Mouse (Mus musculus): Measurements from ENCODE around the gene Larp6. TPM values are rescaled to one million over a fixed set of nuclear protein-coding genes. Genes with fewer than 3 reads are reported as not detected.

Gene Larp6
- polyA plus RNA-seq, 2 experiments, result 3.8 to 4.3 TPM

DNA sequence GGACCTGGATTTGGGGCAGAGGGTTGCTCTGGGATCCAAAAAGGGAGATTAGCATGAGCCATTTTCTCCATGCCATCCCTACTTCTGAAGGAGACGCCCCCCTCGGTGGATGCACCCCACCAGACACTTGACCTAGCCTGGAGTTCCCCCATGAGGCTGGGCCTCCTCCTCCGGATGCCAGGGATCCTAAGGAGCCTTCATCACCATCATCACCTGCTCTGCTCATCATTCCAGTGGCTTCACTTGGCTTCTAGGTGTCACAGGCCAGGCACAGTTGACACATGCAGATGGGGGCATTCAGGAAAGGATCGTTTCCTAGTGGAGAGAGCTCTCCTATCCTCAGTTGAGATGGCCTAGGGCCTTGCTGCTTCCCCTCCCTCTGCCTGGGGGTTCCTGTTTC, 827 bp downstream of the Larp6 start:
- WGBS, result 22% methylated on average over 4 of the region's 4 CpGs
- Histone ChIP-seq H3K4me3 (replicated peaks; ENCODE audit: low read length) (peak overlapping the region; percentile 64), H3K27me3 (ENCODE audit: control insufficient read depth, insufficient read depth, low read length) (no peaks in the 10 kb centered on the region), H3K9me3 (ENCODE audit: control insufficient read depth, low read length) (no peaks in the 10 kb centered on the region), H3K9ac (ENCODE audit: low read depth, low read length, severe bottlenecking) (peak overlapping the region; percentile 87), H3K4me1 (ENCODE audit: control insufficient read depth, insufficient read depth, low read length) (peaks cover 7% of the 10 kb centered on the region; the same call in 1 of the 2 replicates), H3K4me2 (replicated peaks; ENCODE audit: low read depth, low read length, severe bottlenecking) (peak overlapping the region; percentile 91), H3K36me3 (ENCODE audit: control insufficient read depth, insufficient read depth, low read length) (no peaks in the 10 kb centered on the region), H3K27ac (replicated peaks; ENCODE audit: low read depth, low read length) (no peak overlapping the region)
- ATAC-seq (ENCODE audit: low FRiP score, low read depth) (no peak), DNase-seq (ENCODE audit: low spot score) (no peak)
- no peak for TF ChIP-seq POLR2A (IDR thresholded peaks at IDR 0.05; ENCODE audit: borderline replicate concordance, extremely low read depth, insufficient read depth, insufficient read length)

DNA sequence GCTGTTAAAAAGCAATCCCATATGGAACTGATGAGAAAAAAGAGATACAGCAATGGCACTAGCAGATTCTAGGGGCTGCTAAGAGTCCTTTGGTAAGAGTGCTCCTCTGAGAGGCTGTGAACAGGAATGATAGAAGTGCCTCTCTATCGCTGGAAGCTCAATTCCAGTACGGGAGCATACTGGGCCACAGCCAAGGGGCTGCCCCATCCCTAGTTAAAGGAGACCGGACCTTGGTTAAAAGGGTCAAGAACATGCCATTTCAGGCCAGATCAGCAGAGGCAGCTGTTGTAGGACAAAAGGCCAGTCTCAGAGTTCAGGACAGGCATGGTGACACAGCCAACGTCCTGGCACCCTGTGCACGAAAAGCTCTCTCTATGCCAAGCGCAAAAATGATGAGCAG, 1.4 kb downstream of the Larp6 start:
- DNase-seq (ENCODE audit: low spot score), result no peak

DNA sequence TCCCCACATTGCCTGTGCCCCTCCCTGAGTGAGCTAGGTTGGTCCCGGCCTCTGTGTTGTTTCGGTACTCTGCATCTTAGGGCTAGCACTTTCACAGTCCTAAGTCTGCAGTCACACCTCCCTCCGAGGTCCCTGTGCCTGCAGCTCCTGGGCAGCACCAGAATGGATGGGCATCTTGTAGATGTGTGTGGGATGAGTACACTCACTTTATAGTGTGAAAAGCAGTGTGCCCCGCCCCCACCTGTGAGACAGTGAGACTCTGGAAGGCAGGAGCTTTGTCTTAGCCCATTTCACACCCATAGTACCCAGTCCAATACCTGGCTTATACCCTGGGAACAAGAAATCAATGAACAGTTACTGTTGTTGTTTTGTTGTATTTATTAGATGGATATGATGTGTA, 2.5 kb downstream of the Larp6 start:
- Histone ChIP-seq H3K36me3 (ENCODE audit: control insufficient read depth, insufficient read depth, low read length) (no peaks in the 10 kb centered on the region), H3K4me1 (ENCODE audit: control insufficient read depth, insufficient read depth, low read length) (peaks cover 7% of the 10 kb centered on the region; the same call in 1 of the 2 replicates), H3K9ac (ENCODE audit: low read depth, low read length, severe bottlenecking) (no peak overlapping the region), H3K4me2 (replicated peaks; ENCODE audit: low read depth, low read length, severe bottlenecking) (no peak overlapping the region), H3K9me3 (ENCODE audit: control insufficient read depth, low read length) (no peaks in the 10 kb centered on the region), H3K27ac (replicated peaks; ENCODE audit: low read depth, low read length) (no peak overlapping the region), H3K4me3 (replicated peaks; ENCODE audit: low read length) (no peak overlapping the region), H3K27me3 (ENCODE audit: control insufficient read depth, insufficient read depth, low read length) (no peaks in the 10 kb centered on the region)
- no peak for TF ChIP-seq POLR2A (IDR thresholded peaks at IDR 0.05; ENCODE audit: borderline replicate concordance, extremely low read depth, insufficient read depth, insufficient read length)
- ATAC-seq (ENCODE audit: low FRiP score, low read depth), result no peak
- no peak for DNase-seq (ENCODE audit: low spot score)
- WGBS, result 94% methylated on average over 4 of the region's 4 CpGs

More for the DNA sequence above, 1.4 kb downstream of the Larp6 start:
- Histone ChIP-seq H3K4me3 (replicated peaks; ENCODE audit: low read length) (no peak overlapping the region), H3K9ac (ENCODE audit: low read depth, low read length, severe bottlenecking) (no peak overlapping the region), H3K9me3 (ENCODE audit: control insufficient read depth, low read length) (no peaks in the 10 kb centered on the region), H3K27ac (replicated peaks; ENCODE audit: low read depth, low read length) (no peak overlapping the region), H3K4me1 (ENCODE audit: control insufficient read depth, insufficient read depth, low read length) (peaks cover 7% of the 10 kb centered on the region; the same call in 1 of the 2 replicates), H3K4me2 (replicated peaks; ENCODE audit: low read depth, low read length, severe bottlenecking) (no peak overlapping the region), H3K27me3 (ENCODE audit: control insufficient read depth, insufficient read depth, low read length) (no peaks in the 10 kb centered on the region), H3K36me3 (ENCODE audit: control insufficient read depth, insufficient read depth, low read length) (no peaks in the 10 kb centered on the region)
- no peak for ATAC-seq (ENCODE audit: low FRiP score, low read depth)
- 74% methylated on average over 6 of the region's 6 CpGs for WGBS
- no peak for TF ChIP-seq POLR2A (IDR thresholded peaks at IDR 0.05; ENCODE audit: borderline replicate concordance, extremely low read depth, insufficient read depth, insufficient read length)

DNA sequence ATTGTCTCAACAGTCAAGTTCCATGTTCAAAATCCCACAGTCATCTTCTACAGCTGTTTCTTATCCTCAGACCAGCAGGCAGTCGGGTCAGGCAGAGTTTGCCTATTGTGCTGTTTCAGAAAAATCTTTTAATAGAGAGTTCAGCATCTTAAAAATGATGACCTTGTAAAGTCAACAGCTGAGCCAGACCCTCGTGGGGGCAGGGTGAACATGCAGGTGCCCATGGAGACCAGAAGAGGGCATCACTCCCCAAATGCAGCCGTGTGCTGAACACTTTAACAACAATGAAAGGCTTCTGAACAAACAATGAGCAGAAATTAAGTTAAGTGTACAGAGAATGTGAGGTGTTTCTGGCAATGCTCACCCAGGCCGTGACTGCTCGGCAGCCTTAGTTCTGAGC, 3.0 kb downstream of the Larp6 start:
- H3K9me3 ChIP-seq (ENCODE audit: control insufficient read depth, low read length), result no peaks in the 10 kb centered on the region
- no peaks in the 10 kb centered on the region for H3K36me3 ChIP-seq (ENCODE audit: control insufficient read depth, insufficient read depth, low read length)

DNA sequence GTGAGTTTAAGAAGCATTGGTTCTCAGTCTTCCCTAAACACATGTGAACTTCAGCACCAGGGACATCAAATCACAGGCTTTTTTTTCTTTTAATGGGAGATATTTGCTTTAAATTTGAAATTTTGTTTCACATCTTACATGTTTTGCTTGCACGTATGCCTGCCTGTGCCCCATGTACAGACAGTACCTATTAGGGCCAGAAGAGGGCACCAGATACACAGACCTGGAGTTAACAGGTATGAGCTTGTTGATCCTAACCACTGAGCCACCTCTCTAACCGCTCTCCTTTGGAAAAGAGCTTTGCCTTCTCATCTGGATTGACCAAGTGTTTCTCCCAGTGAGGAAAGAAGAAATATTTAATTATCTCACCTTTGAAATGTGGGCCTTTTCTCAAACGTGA, 5.5 kb downstream of the Larp6 start:
- H3K9me3 ChIP-seq (ENCODE audit: control insufficient read depth, low read length), result no peaks in the 10 kb centered on the region
- no peak overlapping the region for H3K9ac ChIP-seq (ENCODE audit: low read depth, low read length, severe bottlenecking)
- no peak overlapping the region for H3K4me2 ChIP-seq (replicated peaks; ENCODE audit: low read depth, low read length, severe bottlenecking)
- H3K27ac ChIP-seq (replicated peaks; ENCODE audit: low read depth, low read length), result no peak overlapping the region
- H3K36me3 ChIP-seq (ENCODE audit: control insufficient read depth, insufficient read depth, low read length), result no peaks in the 10 kb centered on the region
- H3K4me1 ChIP-seq (ENCODE audit: control insufficient read depth, insufficient read depth, low read length), result no peaks in the 10 kb centered on the region; the same call in 1 of the 2 replicates
- ATAC-seq (ENCODE audit: low FRiP score, low read depth) (no peak), DNase-seq (ENCODE audit: low spot score) (peak; percentile 9)
- H3K27me3 ChIP-seq (ENCODE audit: control insufficient read depth, insufficient read depth, low read length), result no peaks in the 10 kb centered on the region
- H3K4me3 ChIP-seq (replicated peaks; ENCODE audit: low read length), result no peak overlapping the region
- no peak for TF ChIP-seq POLR2A (IDR thresholded peaks at IDR 0.05; ENCODE audit: borderline replicate concordance, extremely low read depth, insufficient read depth, insufficient read length)
- 57% methylated on average over 3 of the region's 3 CpGs for WGBS

More for the DNA sequence above, 3.0 kb downstream of the Larp6 start:
- no peak overlapping the region for H3K9ac ChIP-seq (ENCODE audit: low read depth, low read length, severe bottlenecking)
- no peak overlapping the region for H3K27ac ChIP-seq (replicated peaks; ENCODE audit: low read depth, low read length)
- peaks cover 7% of the 10 kb centered on the region; the same call in 1 of the 2 replicates for H3K4me1 ChIP-seq (ENCODE audit: control insufficient read depth, insufficient read depth, low read length)
- no peak overlapping the region for H3K4me2 ChIP-seq (replicated peaks; ENCODE audit: low read depth, low read length, severe bottlenecking)
- no peaks in the 10 kb centered on the region for H3K27me3 ChIP-seq (ENCODE audit: control insufficient read depth, insufficient read depth, low read length)
- no peak overlapping the region for H3K4me3 ChIP-seq (replicated peaks; ENCODE audit: low read length)
- WGBS, result 46% methylated on average over 5 of the region's 5 CpGs
- ATAC-seq (ENCODE audit: low FRiP score, low read depth) (no peak), DNase-seq (ENCODE audit: low spot score) (no peak)
- no peak for TF ChIP-seq POLR2A (IDR thresholded peaks at IDR 0.05; ENCODE audit: borderline replicate concordance, extremely low read depth, insufficient read depth, insufficient read length)

DNA sequence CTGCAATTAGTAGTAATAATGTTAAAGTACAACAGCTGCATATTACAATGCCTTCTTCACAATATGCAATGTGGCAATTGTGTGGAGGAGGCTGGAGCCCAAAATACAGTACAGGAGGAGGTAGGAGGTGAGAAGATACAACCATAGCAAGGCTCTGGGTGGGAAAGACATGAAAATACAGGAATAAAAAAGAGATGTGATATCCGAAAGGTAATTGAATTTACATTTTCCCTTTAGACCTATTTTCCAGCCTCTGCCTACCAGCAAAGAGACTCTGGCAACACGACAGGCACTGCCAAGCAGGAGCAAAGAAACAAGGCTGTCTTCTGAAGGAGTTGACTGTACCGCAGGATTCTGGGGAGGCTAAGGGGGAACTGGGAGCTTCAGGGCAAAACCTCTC, 6.9 kb downstream of the Larp6 start:
- Histone ChIP-seq H3K9ac (ENCODE audit: low read depth, low read length, severe bottlenecking) (no peak overlapping the region), H3K27ac (replicated peaks; ENCODE audit: low read depth, low read length) (no peak overlapping the region), H3K9me3 (ENCODE audit: control insufficient read depth, low read length) (no peaks in the 10 kb centered on the region), H3K4me2 (replicated peaks; ENCODE audit: low read depth, low read length, severe bottlenecking) (no peak overlapping the region), H3K4me3 (replicated peaks; ENCODE audit: low read length) (no peak overlapping the region), H3K4me1 (ENCODE audit: control insufficient read depth, insufficient read depth, low read length) (no peaks in the 10 kb centered on the region), H3K27me3 (ENCODE audit: control insufficient read depth, insufficient read depth, low read length) (no peaks in the 10 kb centered on the region), H3K36me3 (ENCODE audit: control insufficient read depth, insufficient read depth, low read length) (no peaks in the 10 kb centered on the region)
- ATAC-seq (ENCODE audit: low FRiP score, low read depth) (no peak), DNase-seq (ENCODE audit: low spot score) (no peak)
- no peak for TF ChIP-seq POLR2A (IDR thresholded peaks at IDR 0.05; ENCODE audit: borderline replicate concordance, extremely low read depth, insufficient read depth, insufficient read length)
- 76% methylated on average over 3 of the region's 3 CpGs for WGBS

Data from limb, embryonic 14.5 days (tissue).